Mouse (Mus musculus) cortical plate, adult 2 months (tissue): ENCODE measurements around the gene Mrps12. TPM values are rescaled to one million over a fixed set of nuclear protein-coding genes. Genes with fewer than 3 reads are reported as not detected.

Experiments
- H3K27ac ChIP-seq: fragments of 200-500 bp; 2 replicates; pipeline ENCODE4 v1.5.1; 2012; ENCODE audit warnings: low read length, control low read depth, inconsistent platforms; ENCODE audit not compliant: insufficient read depth
- H3K4me1 ChIP-seq: fragments of 200-500 bp; 2 replicates; pipeline ENCODE4 v1.6.1; 2011; ENCODE audit warnings: low read length; ENCODE audit not compliant: control insufficient read depth, insufficient read depth
- H3K4me3 ChIP-seq: fragments of 200-500 bp; 2 replicates; pipeline ENCODE4 v1.5.1; 2011; ENCODE audit warnings: mild to moderate bottlenecking, low read length, control low read depth; ENCODE audit not compliant: insufficient read depth
- CTCF ChIP-seq: fragments of 200-500 bp; IDR thresholded peaks from 2 replicates; pipeline ENCODE4 v1.5.1; 2011; ENCODE audit warnings: mild to moderate bottlenecking, control low read depth, low read length; ENCODE audit not compliant: insufficient read depth; ENCODE audit errors: extremely low read depth
- POLR2A ChIP-seq: fragments of 200-500 bp; IDR thresholded peaks from 2 replicates; pipeline ENCODE4 v1.6.1; 2011; ENCODE audit warnings: mild to moderate bottlenecking, low read length, control low read depth; ENCODE audit not compliant: insufficient read depth; ENCODE audit errors: extremely low read depth
- polyA plus RNA-seq: library from polyadenylated mRNA; depleted of rRNA; stranded (reverse); fragments of >200 nt; gene quantifications from 2 replicates; pipeline ENCODE4 v1.2.3, GENCODE M21; 2012; rRNA removed

Gene Mrps12
- polyA plus RNA-seq, 1 experiment, result 104 TPM

- no peak overlapping the region for H3K4me3 ChIP-seq
- TF ChIP-seq POLR2A, result no peak
- TF ChIP-seq CTCF, result no peak
- no peak overlapping the region for H3K27ac ChIP-seq
- no peaks in the 10 kb centered on the region for H3K4me1 ChIP-seq
Measured at GRCm38 (mm10) chr7:28694966-28695511, 46.6 kb downstream of the Mrps12 start.

GRCm38 (mm10) chr7:28694423-28694822 is 47.2 kb downstream of the Mrps12 start:
- Histone ChIP-seq H3K4me3 (no peak overlapping the region; the same call in 1 of the 2 replicates), H3K4me1 (no peaks in the 10 kb centered on the region), H3K27ac (no peak overlapping the region)
- no peak for TF ChIP-seq POLR2A

- Histone ChIP-seq H3K4me1 (no peaks in the 10 kb centered on the region), H3K4me3 (peak overlapping the region; percentile 46), H3K27ac (peak overlapping the region; percentile 23; the same call in 1 of the 2 replicates)
- TF ChIP-seq CTCF, result no peak
- TF ChIP-seq POLR2A, result 0 out of 2 replicates have a peak, but pooled peaks have one; percentile 9
Measured at GRCm38 (mm10) chr7:28693321-28693966, 48.2 kb downstream of the Mrps12 start.

GRCm38 (mm10) chr7:28692545-28693320 is 48.9 kb downstream of the Mrps12 start, which contains the start of gene Fbxo27:
Gene Fbxo27, plus strand, starts transcription at chr7:28692849.
- Histone ChIP-seq H3K4me1 (no peaks in the 10 kb centered on the region), H3K4me3 (peak within 1 kb of the TSS; percentile 46), H3K27ac (peak within 1 kb of the TSS; percentile 23; the same call in 1 of the 2 replicates)
- TF ChIP-seq CTCF, result no peak
- 0 out of 2 replicates have a peak, but pooled peaks have one; percentile 14 for TF ChIP-seq POLR2A

DNA sequence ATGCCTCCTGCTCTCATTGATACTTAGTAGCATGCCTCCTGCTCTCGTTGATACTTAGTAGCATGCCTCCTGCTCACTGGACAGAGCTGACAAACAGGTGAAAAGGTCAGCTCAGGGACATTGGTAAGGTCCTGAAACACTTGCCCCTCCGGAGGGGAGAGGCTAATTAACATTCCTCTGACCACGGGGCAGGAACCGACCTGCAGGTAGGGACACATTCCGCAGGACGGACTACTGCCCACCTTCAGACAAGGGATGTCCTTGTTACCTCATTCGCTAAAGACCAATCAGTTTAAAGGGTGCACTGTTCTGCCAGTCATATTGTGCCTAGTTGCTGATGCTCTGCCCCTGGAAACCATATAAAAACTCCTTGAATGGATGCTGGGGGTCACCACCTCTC is 50.5 kb downstream of the Mrps12 start:
- Histone ChIP-seq H3K4me1 (no peaks in the 10 kb centered on the region), H3K4me3 (no peak overlapping the region), H3K27ac (no peak overlapping the region)
- no peak for TF ChIP-seq CTCF

Other genes with a start within 250 kb of the Mrps12 start
- not detected in 2 replicates for gene Ifnl2, start 231.4 kb downstream of the Mrps12 start, polyA plus RNA-seq
- gene Ifnl3, start 219.0 kb downstream of the Mrps12 start, polyA plus RNA-seq, result not detected in 2 replicates
- gene Sycn, start 200.9 kb downstream of the Mrps12 start, polyA plus RNA-seq, result not detected in 2 replicates
- gene Nccrp1, start 194.6 kb downstream of the Mrps12 start, polyA plus RNA-seq, result 0.10 and 0.15 TPM in 2 replicates
- 59.0 and 63.8 TPM in 2 replicates for gene Samd4b, start 143.7 kb downstream of the Mrps12 start, polyA plus RNA-seq
- gene Pak4, start 143.6 kb downstream of the Mrps12 start, polyA plus RNA-seq, result 8.0 and 8.2 TPM in 2 replicates
- gene Acp7, start 110.5 kb downstream of the Mrps12 start, polyA plus RNA-seq, result 0.89 and 1.3 TPM in 2 replicates
- 37.5 and 45.6 TPM in 2 replicates for gene Fbxo27, start 49.0 kb downstream of the Mrps12 start, polyA plus RNA-seq
- gene Fbxo17, start 25.0 kb downstream of the Mrps12 start, polyA plus RNA-seq, result 3.0 and 3.4 TPM in 2 replicates
- 15.2 and 15.5 TPM in 2 replicates for gene Sars2, start 172 bp upstream of the Mrps12 start, polyA plus RNA-seq
- 2.9 and 4.5 TPM in 2 replicates for gene Ccer2, start 14.4 kb upstream of the Mrps12 start, polyA plus RNA-seq
- 267 and 291 TPM in 2 replicates for gene Sirt2, start 24.9 kb upstream of the Mrps12 start, polyA plus RNA-seq
- 34.0 and 36.4 TPM in 2 replicates for gene Nfkbib, start 25.7 kb upstream of the Mrps12 start, polyA plus RNA-seq
- 2.3 and 2.4 TPM in 2 replicates for gene Rinl, start 47.1 kb upstream of the Mrps12 start, polyA plus RNA-seq
- gene Hnrnpl, start 66.7 kb upstream of the Mrps12 start, polyA plus RNA-seq, result 350 and 362 TPM in 2 replicates
- 90.4 and 92.9 TPM in 2 replicates for gene Ech1, start 83.4 kb upstream of the Mrps12 start, polyA plus RNA-seq
- 8.2 and 9.5 TPM in 2 replicates for gene Lgals4, start 92.0 kb upstream of the Mrps12 start, polyA plus RNA-seq
- gene Lgals7, start 122.0 kb upstream of the Mrps12 start, polyA plus RNA-seq, result 1.2 and 1.3 TPM in 2 replicates
- 1.2 and 1.8 TPM in 2 replicates for gene Capn12, start 139.6 kb upstream of the Mrps12 start, polyA plus RNA-seq
- gene Actn4, start 220.5 kb upstream of the Mrps12 start, polyA plus RNA-seq, result 170 and 178 TPM in 2 replicates
- 307 and 320 TPM in 2 replicates for gene Eif3k, start 240.0 kb upstream of the Mrps12 start, polyA plus RNA-seq
- gene Map4k1, start 240.2 kb upstream of the Mrps12 start, polyA plus RNA-seq, result 2.2 and 2.8 TPM in 2 replicates